Mouse (Mus musculus) right cerebral cortex, postnatal 25 days (tissue): ENCODE measurements around the gene Cxadr.

Experiments
- DNase-seq: peaks from one replicate; pipeline ENCODE4 v3.0.0; 2022

Gene Cxadr

GRCm38 (mm10) chr16:78301183-78301830 is at the start of gene Cxadr:
Gene Cxadr (plus strand): TSS chr16:78301489.
- DNase-seq, result peak; percentile 88

DNA sequence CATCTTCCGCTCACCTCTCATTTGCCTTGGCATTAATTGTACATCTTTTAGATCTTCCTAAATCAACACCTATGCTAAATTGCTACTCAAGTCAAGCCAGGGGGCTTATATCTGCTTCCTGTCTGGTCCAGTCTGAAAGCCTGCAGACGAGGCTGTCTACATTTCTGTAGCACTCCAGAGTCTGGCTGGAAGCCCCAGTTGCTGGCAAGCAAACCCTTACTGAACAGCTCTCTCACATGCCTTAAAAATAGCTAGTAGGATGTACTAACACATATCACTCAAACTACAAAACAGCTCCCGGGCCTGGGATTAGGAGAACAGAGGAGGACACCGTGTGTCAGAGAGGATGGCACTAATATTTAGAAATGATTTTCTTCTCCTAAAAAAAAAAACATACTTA is 42.3 kb upstream of the Cxadr start:
- peak; percentile 26 for DNase-seq

- DNase-seq, result no peak
These were observed 41.0 kb upstream of the Cxadr start for GRCm38 (mm10) chr16:78260070-78260879.

- DNase-seq, result no peak
These were observed 39.8 kb upstream of the Cxadr start for GRCm38 (mm10) chr16:78261520-78261919.

DNA sequence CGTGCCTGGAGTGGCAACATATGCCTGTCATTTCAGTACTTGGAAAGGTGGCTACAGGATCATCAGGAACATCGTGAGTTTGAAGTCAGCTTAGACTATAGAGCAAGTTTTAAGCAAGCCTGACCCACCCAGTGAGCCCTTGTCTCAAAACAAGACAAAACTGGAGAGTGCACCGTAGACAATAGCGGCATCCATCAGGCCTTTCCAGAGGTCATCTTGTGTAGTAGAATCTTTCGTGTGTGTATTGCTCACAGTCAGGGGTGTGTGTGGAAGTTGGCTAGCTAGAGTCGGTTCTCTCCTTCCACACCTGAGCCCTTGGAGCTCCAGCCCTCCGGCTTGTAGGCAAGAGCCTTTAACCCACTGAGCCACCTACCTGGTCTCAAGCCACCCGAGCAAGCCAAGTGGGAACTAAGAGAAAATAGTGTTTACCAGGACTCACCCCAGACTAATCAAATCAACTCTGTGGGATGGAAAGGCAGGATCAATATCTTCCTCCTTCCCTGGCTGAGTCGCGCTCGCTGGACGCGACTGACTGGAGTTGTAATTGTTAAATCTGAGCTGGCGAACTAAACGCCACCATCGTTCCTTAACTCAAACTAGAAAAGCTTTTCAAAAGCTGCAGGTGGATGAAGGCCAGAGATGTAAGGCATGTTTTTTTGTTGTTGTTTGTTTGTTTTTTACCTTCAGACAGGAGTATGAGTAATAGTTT is 36.7 kb upstream of the Cxadr start:
- no peak for DNase-seq

DNA sequence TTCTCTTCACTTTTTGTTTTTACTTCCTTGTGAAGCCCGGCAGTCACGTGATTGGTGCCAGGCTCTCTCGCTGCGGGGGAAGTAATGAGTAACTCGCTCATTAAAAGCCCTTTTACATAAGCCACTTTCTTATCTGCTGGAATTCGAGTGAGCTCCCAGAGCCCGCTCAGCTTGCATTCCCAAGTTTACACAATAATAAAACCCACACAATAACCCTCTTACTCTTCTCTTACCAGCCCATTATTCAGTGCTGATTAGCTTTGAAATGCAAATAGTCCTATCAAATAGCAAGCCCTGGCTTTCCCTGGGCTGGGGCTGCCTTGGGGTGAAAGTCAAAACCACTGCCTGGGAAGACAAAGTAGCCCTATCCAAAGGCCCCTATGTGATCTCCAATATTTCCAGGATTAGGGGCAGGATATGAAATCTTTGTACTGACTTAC is 36.1 kb upstream of the Cxadr start:
- DNase-seq, result peak; percentile 35

- no peak for DNase-seq
These were observed 35.5 kb upstream of the Cxadr start for GRCm38 (mm10) chr16:78265826-78266225.

DNA sequence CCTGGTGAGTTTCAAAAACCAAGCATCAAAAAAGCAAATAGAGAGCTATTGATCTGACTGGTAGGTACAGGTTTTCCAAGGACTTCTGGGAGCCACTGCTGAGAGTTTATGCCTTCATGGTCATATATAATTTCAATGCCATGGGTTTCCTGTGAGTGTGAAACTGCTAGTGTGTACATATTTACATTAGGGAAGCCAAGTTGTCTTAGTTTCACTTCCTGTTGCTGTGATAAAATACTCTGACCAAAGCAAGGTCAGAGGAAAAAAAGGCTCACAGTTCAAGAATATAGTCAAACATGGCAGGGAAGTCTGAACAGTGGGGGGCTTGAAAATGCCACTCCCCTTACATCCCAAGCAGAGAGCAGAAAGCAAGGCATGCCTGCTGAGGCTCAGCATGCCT is 33.8 kb upstream of the Cxadr start:
- no peak for DNase-seq

GRCm38 (mm10) chr16:78268167-78268566 is 33.1 kb upstream of the Cxadr start:
- DNase-seq, result no peak

- no peak for DNase-seq
These were observed 26.3 kb upstream of the Cxadr start for GRCm38 (mm10) chr16:78274825-78275455.

- no peak for DNase-seq
These were observed 23.7 kb upstream of the Cxadr start for GRCm38 (mm10) chr16:78277567-78277966.

DNA sequence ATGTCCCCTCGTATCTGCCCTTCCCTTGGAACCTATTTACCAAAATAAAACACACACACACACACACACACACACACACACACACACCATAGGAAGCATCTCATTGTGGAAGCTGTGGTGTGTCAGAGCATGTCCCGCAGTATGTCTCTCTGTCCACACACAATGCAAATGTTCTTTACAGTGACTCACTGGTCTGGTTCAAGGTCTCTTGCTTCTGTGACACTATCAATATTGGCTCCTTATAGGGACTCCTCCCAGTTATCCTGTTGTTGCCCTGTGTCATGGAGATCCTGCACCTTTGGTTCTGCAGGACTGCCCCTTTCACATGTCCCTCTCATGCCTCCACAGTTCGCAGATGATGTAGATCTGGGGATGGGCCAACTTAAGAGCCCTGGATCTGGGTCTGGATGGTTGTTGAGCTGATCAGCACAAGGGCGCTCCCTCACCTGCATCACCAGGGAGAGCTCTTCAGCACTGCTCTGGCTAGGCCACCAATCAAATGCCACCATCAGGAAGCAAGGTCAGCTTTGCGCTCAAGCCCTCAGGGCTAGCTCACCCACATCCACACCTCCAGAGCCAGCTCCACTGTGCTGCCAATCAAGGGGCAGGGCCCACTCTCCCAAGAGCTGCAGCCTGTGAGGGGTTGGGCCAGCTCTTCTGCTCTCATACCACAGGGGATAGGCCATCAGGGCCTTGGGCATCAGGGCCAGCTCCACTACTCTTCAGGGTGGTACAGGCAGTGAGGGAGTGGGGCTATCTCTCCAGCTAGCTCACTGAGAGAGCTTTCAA is 21.0 kb upstream of the Cxadr start:
- DNase-seq, result no peak

GRCm38 (mm10) chr16:78283231-78283630 is 18.1 kb upstream of the Cxadr start:
- no peak for DNase-seq

DNA sequence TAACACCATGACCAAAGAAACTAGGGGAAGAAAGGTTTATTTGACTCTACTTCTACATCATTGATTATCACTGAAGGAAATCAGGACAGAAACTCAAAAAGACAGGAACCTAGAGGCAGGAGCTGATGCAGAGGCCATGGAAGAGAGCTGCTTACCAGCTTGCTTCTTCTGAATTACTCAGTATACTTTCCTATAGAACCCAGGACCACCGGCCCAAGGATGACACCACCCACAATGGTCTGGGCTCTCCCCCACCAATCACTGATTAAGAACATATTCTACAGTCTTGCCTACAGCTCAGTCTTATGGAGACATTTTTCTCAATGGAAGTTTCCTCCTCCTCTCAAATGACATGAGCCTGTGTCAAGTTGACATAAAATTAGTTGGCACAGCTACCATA is 7.2 kb upstream of the Cxadr start:
- no peak for DNase-seq

GRCm38 (mm10) chr16:78294606-78295275 is 6.5 kb upstream of the Cxadr start:
- DNase-seq, result no peak

DNA sequence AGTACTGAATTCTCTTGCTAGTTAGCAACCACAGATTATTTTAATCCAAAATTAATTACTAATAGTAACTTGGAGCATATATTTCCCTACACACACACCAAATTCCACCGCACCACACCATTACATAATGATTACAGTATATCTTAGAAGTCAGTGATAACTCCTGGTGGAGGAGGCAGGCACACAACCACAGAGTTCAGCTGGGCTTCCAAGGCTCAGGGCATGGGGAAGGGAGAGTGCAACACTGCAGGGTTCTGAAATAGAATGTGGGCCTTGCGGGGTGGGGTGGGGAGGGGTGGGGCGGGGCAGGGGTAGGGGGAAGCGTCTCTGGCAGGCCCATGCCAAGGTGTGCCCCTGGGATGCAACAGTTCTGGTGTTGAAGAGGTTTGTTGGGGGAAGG is 5.7 kb upstream of the Cxadr start:
- DNase-seq, result no peak

GRCm38 (mm10) chr16:78296114-78296513 is 5.2 kb upstream of the Cxadr start:
- no peak for DNase-seq

DNA sequence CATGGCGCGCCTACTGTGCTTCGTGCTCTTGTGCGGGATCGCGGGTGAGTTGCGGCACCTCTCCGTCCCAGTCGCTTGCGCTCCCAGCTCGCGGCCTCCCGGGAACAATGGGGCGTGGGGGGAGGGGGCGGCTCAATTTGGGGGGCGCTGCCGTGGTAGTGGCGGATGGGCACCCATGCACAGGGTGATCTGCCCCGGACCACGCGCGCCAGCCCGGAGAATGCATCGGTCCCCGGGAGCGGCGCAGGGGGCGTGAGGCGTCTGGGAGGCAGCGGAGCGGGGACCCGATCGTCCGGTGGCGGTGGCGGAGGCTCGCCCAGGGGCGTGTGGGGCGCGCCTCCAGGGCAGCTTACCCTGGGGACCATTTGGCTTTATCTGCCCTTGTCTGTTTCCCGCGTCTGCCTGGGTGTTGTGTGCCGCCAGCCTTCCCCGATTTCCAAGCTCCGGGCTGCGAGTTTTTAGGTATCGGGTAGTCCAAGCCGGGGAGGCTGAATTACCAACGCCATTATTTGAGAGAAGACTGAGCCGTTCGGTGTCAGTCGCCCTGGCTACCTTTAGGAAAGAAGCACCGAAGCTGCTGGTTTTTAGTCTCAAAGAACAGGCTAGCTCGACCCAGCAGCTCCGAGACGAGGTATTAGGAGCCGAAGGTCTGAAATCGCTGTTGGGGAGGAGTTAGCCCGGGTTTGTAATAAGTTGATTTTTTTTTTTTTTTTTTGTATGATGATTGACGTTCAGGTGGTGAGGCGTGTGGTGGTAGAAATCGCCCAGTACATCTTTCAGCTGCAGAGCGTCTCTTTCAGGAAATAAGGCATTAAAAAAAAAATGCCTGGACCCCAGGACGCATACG is 765 bp downstream of the Cxadr start:
- DNase-seq, result no peak

GRCm38 (mm10) chr16:78302678-78303050 is 1.4 kb downstream of the Cxadr start:
- DNase-seq, result peak; percentile 52

DNA sequence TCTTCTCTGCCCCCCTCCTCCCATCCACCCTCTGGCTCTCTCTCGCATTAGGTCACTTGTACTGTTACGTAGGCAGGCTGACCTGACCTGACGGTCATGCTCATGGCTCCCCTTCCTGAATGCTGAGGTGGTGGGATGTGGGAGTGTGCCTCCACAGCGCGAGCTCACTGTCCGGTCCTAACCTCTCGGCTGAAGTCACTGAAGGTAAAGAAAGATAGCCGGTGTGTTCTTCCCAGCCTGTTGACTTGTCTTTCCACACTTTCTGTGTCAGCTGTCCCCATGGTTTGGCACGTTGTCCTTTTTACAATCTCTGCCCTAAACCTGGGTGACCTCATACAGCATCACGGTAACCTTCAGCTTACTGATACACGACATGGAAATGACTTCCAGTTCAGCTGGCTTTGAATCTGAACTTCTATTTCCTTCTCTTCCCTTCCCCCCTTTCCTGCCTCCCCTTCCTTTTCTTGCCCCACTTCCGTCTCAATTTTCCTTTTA is 4.4 kb downstream of the Cxadr start:
- DNase-seq, result no peak

DNA sequence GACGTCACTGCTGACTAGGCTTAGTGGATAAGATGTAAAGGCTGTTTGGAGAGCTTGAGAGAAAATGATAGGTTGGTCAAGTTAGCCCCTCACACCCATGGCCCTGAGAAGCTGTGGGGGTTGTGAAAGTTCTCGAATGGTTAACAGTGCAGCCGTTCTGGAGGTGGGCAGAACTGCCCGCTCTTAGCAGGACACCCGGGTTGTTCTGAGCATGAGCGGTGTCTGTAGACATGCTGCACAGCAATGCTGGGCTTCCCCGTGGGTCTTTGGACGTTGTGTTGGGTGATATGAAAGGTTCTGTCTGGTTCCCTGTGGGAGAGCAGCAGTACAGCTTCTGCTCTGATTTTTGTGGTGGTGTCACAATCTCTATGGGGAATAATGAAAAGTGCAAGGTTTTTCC is 5.3 kb downstream of the Cxadr start:
- DNase-seq, result no peak
